Mouse (Mus musculus): ENCODE measurements around the gene Eml6.
"Not testable (repeated sequence)": the region's sequence is repeated elsewhere in the genome, so short reads cannot be mapped to it uniquely, and the experiment has no call there.

GRCm38 (mm10) chr11:29824474-29825270 is 201.2 kb downstream of the Eml6 start:
- not testable (repeated sequence) for TF ChIP-seq POLR2A (IDR thresholded peaks at IDR 0.05; ENCODE audit: insufficient read depth, low read length); CTCF (IDR thresholded peaks at IDR 0.05; ENCODE audit: low read depth, low read length)

Data from ES-Bruce4 (cell line).